Mouse (Mus musculus): ENCODE results near the gene Col4a2.

The Col4a2 gene

GRCm38 (mm10) chr8:11312349-11313175 is at the start of gene Col4a2, which contains the start of gene Col4a1:
Gene Col4a2 (plus strand): TSS chr8:11312805.
Gene Col4a1 (minus strand): TSS chr8:11312826.
- peak; percentile 78 for DNase-seq

GRCm38 (mm10) chr8:11263848-11264247 is 48.8 kb upstream of the Col4a2 start:
- DNase-seq: no peak

- no peak for DNase-seq
Measured at GRCm38 (mm10) chr8:11265971-11266370, 46.6 kb upstream of the Col4a2 start.

DNA sequence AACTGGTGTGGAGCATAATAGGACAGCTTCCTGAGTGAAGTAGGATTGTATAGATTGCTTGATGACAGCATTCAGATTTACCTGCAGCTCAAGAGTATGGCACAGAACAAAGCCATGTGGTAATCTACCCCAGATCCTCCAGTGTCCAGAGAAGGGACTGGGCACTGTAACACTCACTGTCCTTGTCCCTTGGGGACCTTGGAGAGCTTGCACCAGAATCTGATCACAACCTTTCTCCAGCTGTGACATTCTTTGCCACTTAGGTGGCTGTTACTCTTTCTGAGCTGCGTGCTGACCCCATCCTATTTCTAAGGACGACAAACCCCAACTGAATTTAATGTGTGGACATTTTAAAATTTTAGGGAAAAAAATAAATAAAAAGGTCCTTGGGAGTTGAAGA is 46.1 kb upstream of the Col4a2 start:
- no peak for DNase-seq

GRCm38 (mm10) chr8:11268753-11269152 is 43.9 kb upstream of the Col4a2 start:
- no peak for DNase-seq

DNA sequence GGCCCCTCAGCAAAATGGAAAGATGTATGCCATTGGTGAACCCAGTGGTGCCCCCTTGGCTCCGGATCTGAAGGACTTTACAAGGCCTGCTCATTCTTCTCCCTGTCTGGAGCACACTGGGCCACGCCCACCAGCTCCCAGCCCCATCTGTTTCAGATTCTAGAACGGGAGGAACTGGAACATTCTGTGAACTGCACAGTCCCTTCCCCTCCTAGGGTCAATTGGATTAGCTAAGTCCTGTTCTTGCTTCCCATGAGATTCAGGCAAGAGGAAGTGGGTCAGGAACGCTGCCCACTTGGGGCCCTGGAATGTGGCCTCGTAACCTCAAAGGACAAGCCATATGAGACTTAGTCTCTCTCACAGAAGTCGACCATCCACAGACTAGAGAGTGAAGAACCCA is 41.8 kb upstream of the Col4a2 start:
- no peak for DNase-seq

DNA sequence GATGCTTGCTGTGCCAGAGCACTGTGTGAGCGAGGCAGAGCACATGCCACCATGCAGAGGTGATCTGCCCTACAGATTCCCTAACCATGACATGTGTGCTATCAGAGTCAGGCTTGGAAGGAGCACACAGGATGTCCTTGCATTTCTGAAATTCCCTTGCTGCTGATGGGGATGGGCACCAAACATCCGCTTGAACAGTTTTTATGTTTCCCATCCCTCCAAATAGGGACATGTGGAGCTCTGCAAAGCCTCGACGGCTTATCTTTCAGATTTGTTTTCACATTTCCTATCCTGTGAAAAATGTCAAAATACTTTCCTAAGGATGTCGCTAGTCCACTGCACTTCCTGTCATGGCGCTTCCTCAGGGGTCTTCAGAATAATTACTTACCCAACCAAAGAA is 40.4 kb upstream of the Col4a2 start:
- no peak for DNase-seq

DNA sequence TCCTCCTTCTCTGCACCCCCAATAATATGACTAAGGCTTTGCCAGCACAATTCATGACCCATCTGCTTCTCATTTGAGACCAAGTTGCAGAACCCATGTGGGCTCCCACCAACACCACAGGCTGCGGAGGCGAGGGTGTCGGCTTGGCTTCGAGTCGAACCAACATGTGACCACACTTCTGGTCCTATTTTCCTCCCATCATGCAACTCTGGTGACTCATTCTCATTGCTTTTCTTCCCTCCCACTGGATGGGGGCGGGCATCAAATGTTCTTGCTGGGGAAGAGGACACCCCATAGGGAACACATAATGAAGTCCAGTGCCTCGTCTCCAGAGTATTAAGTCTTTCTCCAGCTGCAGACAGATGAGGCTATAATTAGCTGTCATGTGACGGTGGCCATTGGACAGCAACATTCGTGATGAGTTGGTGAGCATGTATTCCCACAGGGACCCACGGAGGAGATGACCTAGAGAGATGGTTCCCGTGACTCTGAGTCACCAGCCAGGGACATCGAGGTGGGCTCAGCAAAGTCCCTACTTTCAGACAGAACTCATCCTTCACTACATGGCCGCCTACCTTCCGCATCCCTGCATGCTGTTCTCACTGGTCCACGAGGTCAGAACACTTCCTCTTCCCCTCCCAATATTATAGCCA is 39.0 kb upstream of the Col4a2 start:
- DNase-seq: peak; percentile 47

DNA sequence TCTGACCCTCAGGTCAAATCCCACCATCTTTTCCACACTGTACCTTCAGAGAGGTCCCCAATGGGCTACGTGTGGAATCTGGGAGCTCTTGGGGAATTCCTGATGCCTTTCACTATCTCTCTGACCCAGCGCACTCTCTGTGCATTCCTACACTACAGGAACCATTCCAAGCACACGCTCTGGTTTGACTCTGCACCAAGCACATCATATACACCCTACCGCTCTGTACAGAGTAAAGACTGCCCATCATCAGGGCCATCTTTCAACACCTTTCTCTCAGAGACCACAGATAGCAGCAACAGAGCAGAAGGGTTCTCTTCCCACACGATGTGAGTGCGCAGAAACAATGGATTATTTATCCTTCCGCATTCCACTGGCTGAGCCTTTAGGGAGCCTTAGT is 38.2 kb upstream of the Col4a2 start:
- DNase-seq: no peak

DNA sequence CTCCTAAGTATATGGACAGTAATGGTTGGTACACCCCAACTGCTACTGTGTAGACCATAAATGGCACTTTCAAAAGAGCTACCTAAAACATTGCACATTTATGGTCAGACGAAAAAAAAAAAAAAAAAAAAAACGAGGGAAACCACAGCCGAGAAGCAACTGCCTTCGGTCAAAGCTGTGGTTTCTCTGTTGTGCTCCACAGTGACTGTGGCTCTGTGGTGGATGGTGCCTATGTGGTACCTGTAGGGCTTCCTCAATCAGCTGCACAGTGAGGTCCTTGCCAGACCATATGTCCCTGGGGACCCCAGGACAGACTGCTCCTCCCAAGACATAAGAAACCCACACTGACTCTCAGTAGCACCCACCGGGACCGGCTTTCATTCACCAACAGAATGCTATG is 36.3 kb upstream of the Col4a2 start:
- DNase-seq: no peak

GRCm38 (mm10) chr8:11277602-11278051 is 35.0 kb upstream of the Col4a2 start:
- DNase-seq: no peak

- DNase-seq: no peak
Measured at GRCm38 (mm10) chr8:11278101-11278611, 34.4 kb upstream of the Col4a2 start.

DNA sequence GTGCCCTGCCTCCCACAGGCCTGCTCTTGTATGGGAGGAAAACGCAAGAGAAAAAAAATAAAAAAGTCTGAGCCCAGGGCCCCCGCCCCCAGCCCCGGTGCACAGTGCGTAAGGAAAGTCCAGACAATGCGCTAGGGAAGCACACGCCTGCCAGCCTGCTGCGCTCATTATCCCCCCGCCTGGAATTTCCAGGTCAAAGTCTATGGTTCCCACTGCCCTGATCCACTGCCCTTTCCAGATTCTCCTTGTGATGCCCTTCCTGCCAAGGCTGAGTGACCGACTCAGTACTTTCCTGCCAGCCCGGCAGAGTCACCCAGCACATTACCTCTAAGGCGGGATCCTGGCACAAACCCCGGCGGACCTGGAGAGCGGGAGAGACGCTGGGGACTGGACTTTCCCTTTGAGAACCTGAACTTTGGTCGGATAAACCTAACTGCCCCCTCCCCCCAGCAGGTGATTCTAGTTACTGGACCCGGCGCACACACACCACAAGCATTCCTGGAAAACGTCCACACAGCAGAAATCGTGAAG is 33.2 kb upstream of the Col4a2 start:
- no peak for DNase-seq

- no peak for DNase-seq
Measured at GRCm38 (mm10) chr8:11280721-11281268, 31.8 kb upstream of the Col4a2 start.

DNA sequence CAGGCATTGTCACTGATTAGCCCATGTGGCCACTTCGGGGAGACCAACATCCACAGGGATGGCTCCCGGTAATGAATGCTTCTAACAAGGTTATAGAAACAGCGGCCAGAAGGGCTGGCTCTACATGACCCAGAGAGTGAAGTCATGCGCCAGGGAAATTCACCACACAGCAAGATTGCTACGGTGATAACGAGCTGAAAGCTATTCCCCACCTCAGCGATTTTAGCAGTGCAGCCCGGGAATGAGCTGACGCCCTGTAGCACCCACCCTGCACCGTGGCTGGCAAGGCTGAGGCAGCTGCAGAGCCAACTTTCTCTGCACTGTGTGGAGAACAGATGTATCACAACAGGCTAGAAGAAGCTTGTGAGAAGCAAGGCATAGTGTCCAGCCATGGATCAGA is 30.5 kb upstream of the Col4a2 start:
- DNase-seq: no peak

- no peak for DNase-seq
Measured at GRCm38 (mm10) chr8:11282696-11283095, 29.9 kb upstream of the Col4a2 start.

GRCm38 (mm10) chr8:11283217-11283616 is 29.4 kb upstream of the Col4a2 start:
- DNase-seq: no peak

DNA sequence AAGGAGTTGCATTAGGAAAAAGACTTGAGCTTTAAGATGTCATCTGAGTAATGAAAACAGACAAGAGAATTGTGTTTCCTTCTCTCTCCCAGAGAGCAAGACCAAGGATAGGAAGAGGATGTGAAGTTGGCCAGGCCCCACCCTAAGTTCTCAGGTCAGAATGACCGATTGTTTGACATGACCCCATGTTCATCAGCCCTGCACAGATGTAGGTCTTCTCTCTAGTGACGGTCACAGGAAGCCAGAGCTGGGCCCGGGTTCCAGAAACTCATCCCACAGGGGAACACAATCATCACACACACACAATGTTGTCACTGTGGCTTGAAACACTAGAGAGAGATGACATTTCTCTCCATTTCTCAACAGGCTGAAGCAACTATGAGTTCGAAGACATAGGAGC is 27.2 kb upstream of the Col4a2 start:
- DNase-seq: no peak

- no peak for DNase-seq
Measured at GRCm38 (mm10) chr8:11287139-11287538, 25.5 kb upstream of the Col4a2 start.

DNA sequence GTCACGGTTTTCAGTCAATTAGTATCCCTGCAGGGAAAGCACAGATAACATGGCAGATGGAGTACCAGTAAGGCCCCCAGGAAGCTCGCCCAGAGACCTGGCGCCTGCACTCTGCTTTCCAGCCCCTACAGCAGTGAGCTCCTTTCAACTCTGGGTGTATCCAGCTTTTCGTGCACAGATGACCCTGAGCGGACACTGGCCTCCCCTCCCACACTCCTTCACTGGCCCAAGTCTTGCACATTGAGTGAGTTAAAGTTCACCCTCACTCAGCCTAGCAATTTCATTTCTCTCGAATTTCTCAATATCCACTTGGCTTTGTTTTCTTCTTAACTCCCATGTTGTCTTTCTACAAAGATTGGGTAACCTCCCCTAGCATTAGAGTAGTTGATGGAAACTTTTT is 24.3 kb upstream of the Col4a2 start:
- no peak for DNase-seq

DNA sequence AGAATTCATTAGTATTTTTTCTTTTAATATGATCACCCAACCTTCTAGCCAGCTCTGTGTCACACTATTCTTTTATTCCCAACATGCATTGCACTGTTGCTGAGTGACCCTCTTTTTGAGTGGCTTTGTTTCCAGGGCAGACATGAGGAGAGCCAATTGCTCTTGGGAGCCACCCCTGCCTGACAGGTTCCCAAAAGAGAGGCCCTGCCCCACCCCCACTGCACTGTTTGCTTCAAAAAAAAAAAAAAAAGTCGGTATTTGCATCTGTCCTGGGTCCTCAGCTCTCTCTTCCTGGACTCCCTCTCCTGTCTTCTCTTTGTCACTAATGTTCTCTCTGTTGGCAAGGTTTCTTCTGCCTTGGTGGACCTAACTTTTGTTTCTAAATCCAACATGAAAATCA is 22.1 kb upstream of the Col4a2 start:
- no peak for DNase-seq

DNA sequence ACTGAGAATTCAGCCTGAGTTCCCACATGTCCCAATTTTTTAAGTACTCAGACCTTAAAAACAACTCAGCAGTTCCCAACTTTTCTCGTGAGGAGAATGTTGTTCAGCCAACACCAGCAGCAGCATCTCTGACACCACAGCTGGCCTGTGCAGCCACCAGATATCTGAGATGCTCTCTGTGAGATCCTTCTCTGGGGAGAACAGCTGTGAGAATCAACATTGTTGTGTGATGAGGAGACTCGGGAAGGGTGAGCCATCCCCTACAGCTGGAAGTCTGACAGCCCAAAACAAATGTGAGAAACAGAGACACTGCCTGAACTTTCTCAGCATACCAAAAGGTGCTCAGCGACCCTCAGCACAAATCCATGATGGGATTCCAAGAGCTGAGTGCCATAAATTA is 20.0 kb upstream of the Col4a2 start:
- DNase-seq: no peak

DNA sequence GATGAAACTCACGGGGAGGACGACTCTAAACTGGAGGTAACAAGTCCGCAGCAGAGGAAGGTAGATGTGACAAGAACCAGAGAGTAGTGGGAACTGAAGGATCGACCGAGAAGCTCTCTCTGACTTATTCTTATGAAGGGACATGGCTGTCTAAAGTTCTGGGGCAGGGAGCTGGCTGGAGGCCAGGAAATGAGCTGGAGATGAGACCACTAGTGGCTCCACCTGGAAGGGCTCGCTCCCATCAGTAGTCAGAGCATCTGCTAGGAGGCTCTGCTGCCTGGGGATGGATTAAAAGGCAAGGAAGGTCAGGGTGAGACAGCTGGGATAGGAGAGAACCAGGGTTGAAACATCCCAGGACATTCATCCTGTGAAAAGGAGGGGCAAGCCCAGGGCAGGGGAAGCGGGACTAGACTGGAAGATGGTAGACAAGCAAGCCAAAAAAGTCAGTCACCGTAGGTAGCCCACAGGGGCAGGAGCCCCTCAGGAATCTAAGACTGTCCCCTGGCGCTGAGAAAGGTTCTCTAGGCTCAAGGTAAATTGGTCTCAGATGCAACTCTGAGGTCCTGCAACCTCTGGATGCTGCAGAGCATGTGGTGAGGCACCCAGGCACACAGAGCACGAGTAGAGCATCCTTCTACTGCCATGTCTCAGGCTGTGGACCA is 16.2 kb upstream of the Col4a2 start:
- no peak for DNase-seq

All from right cerebral cortex, postnatal 14 days (tissue).